Mouse (Mus musculus): ENCODE measurements at regions not wholly inside any gene's neighbourhood (a gene's known extent, or its start where the extent isn't known, plus 50 kb on each side); places are given as distances from the start of the nearest gene placed in this dataset.

- in situ Hi-C loops (cut with MboI; ENCODE audit: low sequenced_read_pairs): no loop called here
Observed at GRCm38 (mm10) chr1:137355941-137356512, 395.8 kb upstream of the Nr5a2 start.

DNA sequence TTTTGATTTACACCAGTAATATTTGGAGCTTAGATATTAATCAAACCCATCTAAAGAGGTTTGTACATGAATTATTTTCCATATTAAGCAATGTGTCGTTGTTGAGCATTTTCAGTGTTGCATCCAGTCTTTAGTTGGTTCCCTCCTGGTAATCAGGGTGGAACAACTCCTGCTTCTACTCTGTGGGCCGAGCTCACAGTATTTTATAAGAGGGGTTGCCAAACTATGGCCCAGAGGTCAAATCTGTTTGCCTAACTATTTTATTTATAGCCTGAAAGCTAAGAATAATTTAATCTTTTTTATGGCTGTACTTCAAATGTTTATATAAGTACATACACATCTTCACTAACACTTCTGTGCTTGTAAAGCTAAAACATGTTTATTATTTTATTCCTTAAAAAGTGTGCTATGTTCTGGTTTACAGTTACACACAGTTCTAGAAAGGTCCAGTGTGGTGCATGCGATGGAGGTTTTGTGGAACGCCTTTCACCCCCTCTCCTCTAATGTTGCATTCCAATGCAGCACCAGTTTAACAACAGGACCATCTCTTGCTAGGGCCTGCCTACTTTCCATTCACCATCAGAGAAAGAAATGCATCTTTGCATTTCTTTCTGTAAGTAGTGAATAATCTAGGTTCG, 392.3 kb upstream of the Nr5a2 start:
- in situ Hi-C loops (cut with MboI; ENCODE audit: low sequenced_read_pairs): no loop called here

- in situ Hi-C loops (cut with MboI; ENCODE audit: low sequenced_read_pairs): loop anchor here (10.0 kb wide), 1 partner anchor 711 kb away; no protein-coding TSS in a partner anchor
Observed at GRCm38 (mm10) chr1:137334137-137334536, 373.9 kb upstream of the Nr5a2 start.

DNA sequence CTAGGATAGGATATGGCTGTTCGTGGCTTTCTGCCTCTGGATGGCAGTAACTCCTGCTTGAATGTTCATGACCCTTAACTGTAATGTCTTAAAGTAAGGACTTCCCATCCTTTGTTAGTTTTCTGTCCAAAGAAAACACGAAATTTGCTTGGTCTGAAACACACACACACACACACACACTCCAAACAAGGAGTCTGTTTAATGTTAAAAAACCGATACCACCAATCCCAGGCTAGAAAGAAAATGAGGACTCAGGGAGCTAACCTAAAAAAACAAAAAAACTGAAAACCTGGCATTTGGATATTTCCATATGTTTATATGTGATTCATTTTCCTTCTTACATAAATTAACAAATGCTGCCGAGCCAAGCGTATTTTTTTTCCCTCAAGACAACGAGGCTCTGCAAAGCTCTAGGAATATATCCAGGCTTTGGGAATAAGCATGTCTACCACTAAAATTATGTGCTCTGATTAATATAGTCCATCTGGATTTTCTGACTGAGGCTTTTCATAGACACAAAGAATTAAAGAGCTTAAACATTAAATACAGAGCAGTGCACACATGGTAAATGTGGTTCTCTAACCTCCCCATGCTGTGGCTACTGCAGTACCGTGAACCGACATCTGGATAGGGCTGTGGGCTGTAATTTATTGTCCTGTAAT, 372.0 kb upstream of the Nr5a2 start:
- in situ Hi-C loops (cut with MboI; ENCODE audit: low sequenced_read_pairs): loop anchor here (10.0 kb wide), 1 partner anchor 713 kb away; no protein-coding TSS in a partner anchor

DNA sequence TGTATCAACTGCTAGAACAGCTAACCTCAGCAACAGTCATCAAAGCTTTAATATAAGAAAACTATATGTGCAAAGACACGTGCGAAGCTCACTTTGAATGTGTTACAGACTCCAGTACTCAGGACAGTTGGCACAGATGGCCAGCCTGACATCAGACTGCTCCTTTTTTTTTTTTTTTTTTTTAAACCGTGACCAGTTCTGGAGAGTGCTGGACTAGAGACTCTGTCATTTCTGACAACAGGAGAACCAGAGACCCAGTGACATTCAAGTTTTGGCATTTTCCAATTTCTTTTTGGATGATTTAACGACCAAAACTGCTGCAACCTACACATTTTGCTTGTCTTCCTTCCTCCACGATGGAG, 371.5 kb upstream of the Nr5a2 start:
- in situ Hi-C loops (cut with MboI; ENCODE audit: low sequenced_read_pairs): loop anchor here (10.0 kb wide), 1 partner anchor 713 kb away; no protein-coding TSS in a partner anchor

- in situ Hi-C loops (cut with MboI; ENCODE audit: low sequenced_read_pairs): loop anchor here (10.0 kb wide), 1 partner anchor 714 kb away; no protein-coding TSS in a partner anchor
Observed at GRCm38 (mm10) chr1:137330634-137331033, 370.4 kb upstream of the Nr5a2 start.

GRCm38 (mm10) chr1:137323884-137324594, 363.8 kb upstream of the Nr5a2 start:
- in situ Hi-C loops (cut with MboI; ENCODE audit: low sequenced_read_pairs): no loop called here

DNA sequence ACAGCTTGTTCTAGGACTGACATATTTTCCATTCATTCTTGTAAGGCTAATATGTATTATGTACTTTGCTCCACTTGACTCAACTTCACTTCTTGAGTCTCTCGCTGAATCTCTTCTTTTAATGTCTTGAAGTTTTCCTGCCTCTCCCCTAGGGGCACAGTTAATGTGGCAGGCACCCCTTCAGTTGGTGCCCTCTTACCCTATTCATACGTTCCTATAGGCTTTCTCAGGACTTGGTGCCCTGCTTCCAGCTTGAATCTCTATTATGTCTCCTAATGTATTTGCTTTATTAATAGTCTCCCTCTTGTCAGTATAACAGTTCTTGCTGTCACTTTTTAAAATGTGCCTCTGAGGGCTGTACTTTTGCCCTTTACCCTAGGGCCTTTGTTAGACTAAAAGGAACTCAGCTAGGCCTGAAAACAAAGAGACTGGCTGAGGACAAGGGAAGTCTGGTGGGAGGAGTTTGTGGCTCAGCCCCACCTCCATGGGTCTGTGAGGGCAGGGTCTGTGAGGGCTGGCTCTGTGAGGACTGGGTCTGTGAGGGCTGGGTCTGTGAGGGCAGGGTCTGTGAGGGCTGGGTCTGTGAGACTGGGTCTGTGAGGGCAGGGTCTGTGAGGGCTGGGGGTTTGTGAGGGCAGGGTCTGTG, 362.9 kb upstream of the Nr5a2 start:
- in situ Hi-C loops (cut with MboI; ENCODE audit: low sequenced_read_pairs): no loop called here

DNA sequence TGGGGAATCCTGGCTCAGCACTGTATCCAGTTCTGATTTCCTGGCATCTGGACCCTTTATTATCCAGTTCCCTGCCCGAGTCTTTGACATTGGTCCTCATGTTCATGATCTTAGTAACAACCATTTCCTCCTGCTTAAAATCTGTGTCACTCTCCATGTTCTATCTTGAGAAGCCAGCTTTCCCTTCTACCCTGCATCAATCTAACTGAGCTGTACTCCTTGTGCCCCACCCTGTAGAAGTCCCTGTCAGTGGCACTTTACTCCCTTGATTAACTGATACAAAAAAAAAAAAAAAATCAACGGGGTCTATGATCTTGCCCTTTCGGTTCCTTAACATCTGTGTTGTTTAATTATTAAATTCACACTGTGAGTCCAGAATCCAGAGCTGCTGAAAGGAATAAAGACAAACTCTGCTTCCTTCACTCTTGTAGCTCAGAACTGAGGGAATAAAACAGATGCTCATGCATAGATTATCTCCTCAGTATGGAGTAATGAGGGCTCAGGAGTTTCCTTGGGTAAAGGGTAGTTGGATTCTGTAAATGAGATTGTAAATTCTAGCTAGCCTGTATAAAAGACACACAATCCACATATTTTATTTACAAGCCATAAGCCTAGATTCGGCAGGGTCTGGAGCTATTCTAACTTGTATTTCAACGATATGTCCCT, 342.6 kb upstream of the Nr5a2 start:
- in situ Hi-C loops (cut with MboI; ENCODE audit: low sequenced_read_pairs): no loop called here

DNA sequence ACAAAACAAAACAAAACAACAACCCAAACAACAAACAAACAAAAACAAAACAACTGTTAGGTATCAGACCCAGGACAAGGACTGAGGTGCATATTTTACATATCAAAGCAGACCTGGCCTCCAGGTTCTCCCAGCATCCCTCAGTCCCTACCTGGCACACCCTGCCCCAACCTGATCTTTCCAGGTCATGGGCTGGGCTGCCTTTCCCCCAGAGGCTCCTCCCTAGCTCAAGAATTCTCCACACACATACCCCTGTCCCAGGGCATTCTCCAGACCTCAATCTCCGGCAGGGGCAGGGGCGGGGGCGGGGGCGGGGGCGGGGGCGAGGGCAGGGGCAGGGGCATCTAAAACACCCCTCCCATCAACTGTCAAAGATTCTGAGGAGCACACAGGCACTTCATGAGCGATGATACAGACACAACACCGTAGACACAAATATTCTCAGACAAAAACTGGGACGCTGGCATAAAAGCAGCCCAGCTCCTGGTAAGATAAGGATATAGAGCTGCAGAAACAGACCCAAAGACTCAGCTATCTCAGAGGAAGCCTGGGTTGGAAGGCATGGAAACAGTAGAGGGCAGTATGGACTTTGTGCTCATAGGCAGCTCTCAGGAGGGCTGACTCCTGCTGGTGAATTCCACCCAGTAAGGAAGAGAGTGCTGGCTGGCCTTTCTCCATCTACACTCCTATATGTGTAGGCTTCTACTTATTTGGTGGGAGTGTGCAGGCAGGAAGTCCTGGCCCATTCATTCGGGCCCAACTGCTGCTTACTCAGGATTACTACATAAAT, 337.7 kb upstream of the Nr5a2 start:
- in situ Hi-C loops (cut with MboI; ENCODE audit: low sequenced_read_pairs): no loop called here

GRCm38 (mm10) chr1:137289456-137289855, 329.2 kb upstream of the Nr5a2 start:
- in situ Hi-C loops (cut with MboI; ENCODE audit: low sequenced_read_pairs): no loop called here

- in situ Hi-C loops (cut with MboI; ENCODE audit: low sequenced_read_pairs): no loop called here
Observed at GRCm38 (mm10) chr1:137283291-137283690, 323.0 kb upstream of the Nr5a2 start.

GRCm38 (mm10) chr1:137282457-137282856, 322.2 kb upstream of the Nr5a2 start:
- in situ Hi-C loops (cut with MboI; ENCODE audit: low sequenced_read_pairs): no loop called here

- in situ Hi-C loops (cut with MboI; ENCODE audit: low sequenced_read_pairs): no loop called here
Observed at GRCm38 (mm10) chr1:137280391-137281386, 320.4 kb upstream of the Nr5a2 start.

DNA sequence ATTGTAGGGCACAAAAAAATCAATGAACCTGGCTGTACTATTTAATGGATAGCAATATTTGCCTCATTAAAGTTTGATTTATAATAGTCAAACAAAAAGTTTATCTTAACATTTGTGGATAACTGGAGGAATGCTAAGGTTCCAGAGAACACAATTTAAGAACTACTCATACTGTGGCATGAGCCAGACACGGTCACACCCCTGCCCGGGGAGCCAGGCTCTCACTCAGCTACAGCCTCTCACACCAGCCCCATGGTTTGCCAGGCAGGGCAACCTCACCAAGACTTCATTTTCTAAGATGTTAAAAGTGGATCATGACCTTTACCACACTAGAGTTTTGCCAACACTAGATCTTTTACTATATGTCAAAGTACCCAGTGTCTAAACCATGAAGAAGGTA, 319.7 kb upstream of the Nr5a2 start:
- in situ Hi-C loops (cut with MboI; ENCODE audit: low sequenced_read_pairs): no loop called here

DNA sequence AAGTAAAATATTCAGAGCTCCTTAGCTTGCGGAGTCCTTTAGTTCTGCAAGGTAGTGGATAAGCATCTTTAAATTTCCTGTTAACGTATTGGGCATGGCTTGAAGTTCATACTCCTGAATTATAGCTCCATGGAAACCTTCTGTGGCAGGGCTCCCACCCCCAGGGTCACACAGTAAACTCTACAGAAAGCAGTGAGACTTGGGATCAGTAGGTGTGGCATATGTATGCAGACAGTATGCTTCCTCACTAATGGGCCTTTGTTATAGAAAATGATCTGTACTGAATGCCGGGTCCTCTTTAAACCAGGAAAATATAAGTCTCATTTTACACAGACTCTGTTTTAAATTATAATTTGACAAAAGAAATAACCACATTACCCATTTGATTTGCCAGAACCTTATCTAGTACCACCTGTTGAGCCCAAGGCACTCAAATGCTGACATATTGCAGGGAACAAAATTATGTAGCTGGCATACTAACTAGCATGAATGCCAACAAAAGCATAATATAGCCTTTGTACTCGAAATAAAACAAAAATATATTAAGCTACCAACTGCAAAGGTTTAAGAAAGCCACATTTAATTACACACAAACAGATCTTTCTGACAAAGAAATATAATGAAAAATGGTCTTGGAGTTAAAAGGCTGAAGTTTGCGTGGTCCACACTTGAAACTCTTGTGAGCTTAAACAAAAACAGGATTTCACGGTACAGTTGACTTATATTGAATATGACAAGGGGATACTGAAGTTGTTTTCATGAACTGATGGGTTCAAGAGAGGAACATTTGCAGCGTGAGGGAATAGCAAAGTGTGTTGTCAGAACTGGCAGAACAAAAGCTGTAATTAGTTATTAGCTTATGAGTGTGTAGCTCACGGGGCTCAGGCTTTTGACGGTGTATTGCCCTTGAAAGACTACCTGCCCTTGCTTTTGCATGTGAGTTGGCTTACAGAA, 310.7 kb upstream of the Nr5a2 start:
- in situ Hi-C loops (cut with MboI; ENCODE audit: low sequenced_read_pairs): no loop called here

DNA sequence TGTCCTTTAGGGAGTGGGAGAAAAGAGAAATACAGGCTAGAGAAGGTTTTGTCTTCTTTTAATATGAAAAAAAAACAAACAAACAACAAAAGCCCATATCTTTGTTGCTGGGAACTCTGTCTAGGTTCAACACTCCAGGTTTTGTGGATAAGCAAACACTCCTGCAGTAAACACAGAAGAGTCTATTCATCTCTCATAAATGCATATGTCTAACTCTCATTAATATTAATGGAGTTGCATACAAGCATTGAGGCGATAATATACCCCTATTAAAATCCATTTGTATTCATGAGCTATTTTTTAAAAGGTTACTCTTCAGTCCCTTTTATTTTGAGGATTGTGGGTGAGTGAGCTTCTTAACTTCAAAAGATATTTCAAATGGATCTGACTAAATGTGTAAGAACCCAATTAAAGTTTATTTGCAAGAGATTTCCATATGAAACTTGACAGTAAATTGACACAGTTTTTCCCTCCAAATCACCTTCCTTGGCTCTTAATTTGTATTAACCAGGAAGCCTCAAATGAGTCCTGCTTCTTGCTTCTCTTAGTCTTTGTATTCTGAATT, 302.6 kb upstream of the Nr5a2 start:
- in situ Hi-C loops (cut with MboI; ENCODE audit: low sequenced_read_pairs): no loop called here

All from CH12F3 (cell line).